Mouse (Mus musculus): Measurements from ENCODE around the gene Lbx2.

Gene Lbx2

GRCm38 (mm10) chr6:83069488-83070246, 16.5 kb upstream of the Lbx2 start:
- in situ Hi-C loops (cut with MboI; ENCODE audit: low pct_unique_long_range_greater_than_20kb in 1 of 2, low sequenced_read_pairs in 2 of 2, unreplicated experiment in 1 of 2): loop anchor here in 1 of 2 experiments (10.0 kb wide), 1 partner anchor 645 kb away; the partner anchor contains the start of gene Vax2

- in situ Hi-C loops (cut with MboI; ENCODE audit: low pct_unique_long_range_greater_than_20kb in 1 of 2, low sequenced_read_pairs in 2 of 2, unreplicated experiment in 1 of 2): no loop called here
These were observed 16.1 kb upstream of the Lbx2 start, which contains the start of gene Tlx2 for GRCm38 (mm10) chr6:83070247-83070310. Gene Tlx2 (minus strand): TSS chr6:83070293.

GRCm38 (mm10) chr6:83070311-83071219, 15.6 kb upstream of the Lbx2 start:
- in situ Hi-C loops (cut with MboI; ENCODE audit: low pct_unique_long_range_greater_than_20kb in 1 of 2, low sequenced_read_pairs in 2 of 2, unreplicated experiment in 1 of 2): no loop called here

GRCm38 (mm10) chr6:83071220-83071619, 14.9 kb upstream of the Lbx2 start:
- in situ Hi-C loops (cut with MboI; ENCODE audit: low pct_unique_long_range_greater_than_20kb in 1 of 2, low sequenced_read_pairs in 2 of 2, unreplicated experiment in 1 of 2): no loop called here

- in situ Hi-C loops (cut with MboI; ENCODE audit: low pct_unique_long_range_greater_than_20kb in 1 of 2, low sequenced_read_pairs in 2 of 2, unreplicated experiment in 1 of 2): no loop called here
These were observed 11.2 kb upstream of the Lbx2 start for GRCm38 (mm10) chr6:83074979-83075378.

GRCm38 (mm10) chr6:83077630-83078323, 8.4 kb upstream of the Lbx2 start, which contains the start of gene Pcgf1:
Gene Pcgf1 (plus strand): TSS chr6:83077869.
- in situ Hi-C loops (cut with MboI; ENCODE audit: low pct_unique_long_range_greater_than_20kb in 1 of 2, low sequenced_read_pairs in 2 of 2, unreplicated experiment in 1 of 2): no loop called here

- in situ Hi-C loops (cut with MboI; ENCODE audit: low pct_unique_long_range_greater_than_20kb in 1 of 2, low sequenced_read_pairs in 2 of 2, unreplicated experiment in 1 of 2): no loop called here
These were observed 7.8 kb upstream of the Lbx2 start for GRCm38 (mm10) chr6:83078324-83078858.

GRCm38 (mm10) chr6:83080210-83080609, 6.0 kb upstream of the Lbx2 start:
- in situ Hi-C loops (cut with MboI; ENCODE audit: low pct_unique_long_range_greater_than_20kb in 1 of 2, low sequenced_read_pairs in 2 of 2, unreplicated experiment in 1 of 2): no loop called here

GRCm38 (mm10) chr6:83083497-83083896, 2.7 kb upstream of the Lbx2 start:
- in situ Hi-C loops (cut with MboI; ENCODE audit: low pct_unique_long_range_greater_than_20kb in 1 of 2, low sequenced_read_pairs in 2 of 2, unreplicated experiment in 1 of 2): no loop called here

GRCm38 (mm10) chr6:83084477-83084876, 1.7 kb upstream of the Lbx2 start:
- in situ Hi-C loops (cut with MboI; ENCODE audit: low pct_unique_long_range_greater_than_20kb in 1 of 2, low sequenced_read_pairs in 2 of 2, unreplicated experiment in 1 of 2): no loop called here

GRCm38 (mm10) chr6:83087205-83087925, 1.2 kb downstream of the Lbx2 start:
- in situ Hi-C loops (cut with MboI; ENCODE audit: low pct_unique_long_range_greater_than_20kb in 1 of 2, low sequenced_read_pairs in 2 of 2, unreplicated experiment in 1 of 2): no loop called here

GRCm38 (mm10) chr6:83087926-83088260, 1.7 kb downstream of the Lbx2 start:
- in situ Hi-C loops (cut with MboI; ENCODE audit: low pct_unique_long_range_greater_than_20kb in 1 of 2, low sequenced_read_pairs in 2 of 2, unreplicated experiment in 1 of 2): no loop called here

GRCm38 (mm10) chr6:83092416-83093127, 6.4 kb downstream of the Lbx2 start:
- in situ Hi-C loops (cut with MboI; ENCODE audit: low pct_unique_long_range_greater_than_20kb in 1 of 2, low sequenced_read_pairs in 2 of 2, unreplicated experiment in 1 of 2): no loop called here

GRCm38 (mm10) chr6:83095968-83096367, 9.8 kb downstream of the Lbx2 start:
- in situ Hi-C loops (cut with MboI; ENCODE audit: low pct_unique_long_range_greater_than_20kb in 1 of 2, low sequenced_read_pairs in 2 of 2, unreplicated experiment in 1 of 2): no loop called here

- in situ Hi-C loops (cut with MboI; ENCODE audit: low pct_unique_long_range_greater_than_20kb in 1 of 2, low sequenced_read_pairs in 2 of 2, unreplicated experiment in 1 of 2): no loop called here
These were observed 12.2 kb downstream of the Lbx2 start for GRCm38 (mm10) chr6:83098411-83098810.

- in situ Hi-C loops (cut with MboI; ENCODE audit: low pct_unique_long_range_greater_than_20kb in 1 of 2, low sequenced_read_pairs in 2 of 2, unreplicated experiment in 1 of 2): loop anchor here in 1 of 2 experiments (5.0 kb wide), 1 partner anchor 94 kb away; no protein-coding TSS in a partner anchor
These were observed 15.1 kb downstream of the Lbx2 start, which contains the start of the genes Ccdc142 and Gm42688 for GRCm38 (mm10) chr6:83101316-83101687. Gene Ccdc142 (plus strand): TSS chr6:83101601. Gene Gm42688 (plus strand): TSS chr6:83101617.

- in situ Hi-C loops (cut with MboI; ENCODE audit: low pct_unique_long_range_greater_than_20kb in 1 of 2, low sequenced_read_pairs in 2 of 2, unreplicated experiment in 1 of 2): loop anchor here in 1 of 2 experiments (5.0 kb wide), 1 partner anchor 95 kb away; no protein-coding TSS in a partner anchor
These were observed 15.8 kb downstream of the Lbx2 start for GRCm38 (mm10) chr6:83101688-83102556.

Data from mouse embryonic stem cell (cell line).